Mouse (Mus musculus) gastrocnemius, postnatal 25 days (tissue): Measurements from ENCODE around the gene Klrg1. TPM values are rescaled to one million over a fixed set of nuclear protein-coding genes. Genes with fewer than 3 reads are reported as not detected.

Experiments used
- DNase-seq: peaks from one replicate; pipeline ENCODE4 v3.0.0; 2022
- total RNA-seq, 2 experiments: library from RNA; stranded (reverse); gene quantifications; 1 replicate in 1 of 2; 2 replicates in 1 of 2; pipeline ENCODE4 v1.2.3; 2021

Gene Klrg1
- total RNA-seq, 2 experiments from 2014 or later = not detected

- DNase-seq = no peak
Observed at GRCm38 (mm10) chr6:122292184-122292583, 9.5 kb upstream of the Klrg1 start.

DNA sequence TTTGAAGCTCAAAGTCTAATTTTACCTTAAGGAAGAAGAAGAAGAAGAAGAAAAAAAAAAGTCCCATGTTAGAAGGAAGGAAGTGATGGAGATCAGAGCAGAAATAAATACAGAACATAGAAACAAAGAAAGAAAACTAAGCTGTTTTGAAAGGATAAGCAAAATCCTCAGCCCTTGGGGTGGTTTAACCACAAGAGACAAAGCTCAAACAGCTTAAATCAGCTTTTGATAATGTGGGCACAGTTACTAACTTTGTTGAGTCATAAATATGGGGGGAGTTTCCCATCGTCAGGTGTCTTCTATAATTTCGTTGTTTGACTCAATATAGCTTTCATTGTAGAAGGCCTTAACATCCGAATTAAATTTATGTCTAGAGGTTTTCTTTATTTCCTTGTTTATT, 9.1 kb upstream of the Klrg1 start:
- DNase-seq = no peak

- no peak for DNase-seq
Observed at GRCm38 (mm10) chr6:122291264-122291663, 8.6 kb upstream of the Klrg1 start.

- no peak for DNase-seq
Observed at GRCm38 (mm10) chr6:122290253-122290652, 7.6 kb upstream of the Klrg1 start.

GRCm38 (mm10) chr6:122289313-122289712, 6.6 kb upstream of the Klrg1 start:
- DNase-seq = no peak

- DNase-seq = no peak
Observed at GRCm38 (mm10) chr6:122288263-122288662, 5.6 kb upstream of the Klrg1 start.

DNA sequence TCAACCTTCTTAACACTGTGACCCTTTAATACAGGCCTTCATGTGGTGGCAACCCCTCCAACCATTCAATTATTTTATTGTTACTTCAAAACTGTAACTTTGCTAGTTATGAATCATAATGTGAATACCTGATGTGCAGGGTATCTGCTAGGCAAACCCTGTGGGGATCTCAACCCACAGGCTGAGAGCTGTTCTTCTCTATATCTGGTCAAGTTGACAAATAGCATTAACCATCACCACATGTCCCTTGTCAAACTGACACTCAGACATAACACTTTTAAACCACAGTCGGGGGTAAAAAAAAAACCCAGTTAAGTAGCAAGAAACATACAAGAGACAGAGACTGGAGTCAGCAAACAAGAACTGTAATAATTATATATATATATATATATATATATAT, 2.1 kb upstream of the Klrg1 start:
- DNase-seq = no peak

DNA sequence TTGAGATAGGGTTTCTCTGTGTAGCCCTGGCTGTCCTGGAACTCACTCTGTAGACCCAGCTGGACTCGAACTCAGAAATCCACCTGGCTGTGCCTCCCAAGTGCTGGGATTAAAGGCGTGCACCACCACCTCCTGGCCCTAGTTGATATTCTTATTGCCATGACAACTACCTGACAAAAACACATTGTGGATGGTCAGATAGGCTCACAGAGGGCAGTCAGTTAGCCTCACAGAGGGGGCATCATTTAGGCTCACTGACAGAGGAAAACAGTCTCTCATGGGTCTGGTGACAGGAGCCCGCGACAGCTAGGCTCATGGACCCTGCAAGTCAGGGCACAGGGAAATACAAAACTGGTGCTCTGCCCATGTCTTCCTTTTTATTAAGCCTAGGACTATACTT, 1.6 kb upstream of the Klrg1 start:
- no peak for DNase-seq

DNA sequence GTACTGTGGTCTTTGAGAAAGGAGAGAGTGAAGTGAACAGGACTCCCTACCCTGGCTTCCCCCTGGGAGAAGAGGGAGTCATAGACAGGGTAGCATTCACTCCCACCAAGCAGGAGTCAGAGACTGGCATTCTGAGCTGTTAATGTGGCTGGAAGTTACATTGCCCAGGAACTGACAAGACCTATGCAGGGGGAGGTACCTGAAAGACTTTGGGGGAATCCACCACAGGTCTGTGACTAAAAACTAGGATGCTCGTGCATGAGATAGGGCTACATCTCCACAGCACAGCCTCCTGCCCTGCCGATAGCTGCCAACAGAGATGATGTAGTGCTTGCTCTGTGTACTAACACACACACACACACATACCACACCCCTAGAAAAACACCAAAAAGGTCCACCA, 747 bp upstream of the Klrg1 start:
- DNase-seq = no peak

GRCm38 (mm10) chr6:122276565-122276964, 6.1 kb downstream of the Klrg1 start:
- DNase-seq = no peak

DNA sequence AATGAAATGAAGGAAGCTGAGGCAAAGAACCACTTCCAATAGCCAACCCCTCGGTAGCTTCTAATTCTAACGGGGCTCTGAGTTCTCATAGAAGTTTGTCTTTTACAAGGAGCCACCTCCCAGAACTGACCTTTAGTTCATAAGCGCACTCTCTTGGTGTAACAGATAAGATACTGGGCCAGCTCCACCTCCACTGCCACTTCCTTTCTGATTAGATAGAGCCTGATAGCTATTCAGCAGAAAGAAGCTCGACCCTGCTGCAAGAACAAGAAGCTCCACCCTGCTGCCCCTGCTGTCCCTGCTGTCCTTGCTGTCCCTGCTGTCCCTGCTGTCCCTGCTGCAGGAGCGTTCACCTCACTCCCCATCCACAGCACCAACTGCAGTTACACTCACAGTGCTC, 8.1 kb downstream of the Klrg1 start:
- DNase-seq = no peak

- no peak for DNase-seq
Observed at GRCm38 (mm10) chr6:122270152-122270551, 12.5 kb downstream of the Klrg1 start.

DNA sequence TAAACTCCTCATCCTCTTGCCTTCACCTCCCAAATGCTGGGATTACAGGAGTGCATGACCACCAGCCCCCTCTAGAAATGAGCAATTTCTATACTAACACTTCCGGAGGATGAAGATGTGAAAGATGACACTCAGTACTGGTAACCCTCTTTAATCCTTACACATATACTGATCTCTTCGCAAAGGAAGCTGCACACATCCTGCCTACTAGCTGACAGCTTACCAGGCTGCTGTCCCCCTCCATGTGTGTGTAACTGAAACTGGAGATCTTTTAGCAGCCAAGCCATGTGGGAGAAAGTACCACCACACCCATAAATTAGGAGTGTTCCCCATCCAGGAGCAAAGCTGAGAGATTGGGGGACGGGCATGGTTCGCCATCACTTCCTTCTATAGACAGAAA, 13.5 kb downstream of the Klrg1 start:
- no peak for DNase-seq

DNA sequence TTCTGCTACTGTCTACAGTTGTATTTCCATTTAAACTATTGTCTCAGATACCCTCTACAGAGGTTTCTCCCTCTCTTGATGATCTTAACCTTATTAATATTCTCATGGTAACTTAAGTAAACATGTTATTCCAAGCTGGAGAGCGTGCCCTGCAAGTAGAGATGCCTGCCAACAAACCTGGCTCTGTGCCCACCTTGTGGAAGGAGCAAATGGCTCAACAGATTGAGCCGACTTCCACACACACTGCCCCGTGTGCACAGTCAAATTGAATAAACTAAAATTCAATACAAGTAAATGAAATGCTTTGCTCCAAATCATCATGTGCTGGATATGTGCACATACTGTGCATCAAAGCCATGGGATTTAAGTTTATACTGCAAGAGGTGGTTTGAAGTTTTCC, 14.1 kb downstream of the Klrg1 start:
- peak; percentile 15 for DNase-seq

GRCm38 (mm10) chr6:122262543-122262942, 20.1 kb downstream of the Klrg1 start:
- DNase-seq = no peak

GRCm38 (mm10) chr6:122252146-122252545, 30.5 kb downstream of the Klrg1 start:
- no peak for DNase-seq

- DNase-seq = no peak
Observed at GRCm38 (mm10) chr6:122250033-122250432, 32.6 kb downstream of the Klrg1 start.

Other genes with a start within 250 kb of the Klrg1 start
- 10 to 100 TPM; 20.2 to 20.3 TPM for gene M6pr, start 25.8 kb upstream of the Klrg1 start, total RNA-seq
- 10 to 100 TPM; 16.1 to 17.6 TPM for gene Phc1, start 57.7 kb upstream of the Klrg1 start, total RNA-seq
- gene Rimklb, start 215.9 kb upstream of the Klrg1 start, total RNA-seq = under 1 TPM; 0.82 to 0.88 TPM
- 10 to 100 TPM; 51.1 to 85.7 TPM for gene Mfap5, start 223.0 kb upstream of the Klrg1 start, total RNA-seq